Mouse (Mus musculus) intestine, embryonic 15.5 days (tissue): ENCODE results near the gene Rrp9. TPM values are rescaled to one million over a fixed set of nuclear protein-coding genes. Genes with fewer than 3 reads are reported as not detected.

Experiments used
- ATAC-seq: fragments of 200-750 bp; cut with Nextera tagmentation; 2 replicates; pipeline ENCODE4 v1.8.0; 2017; ENCODE audit warnings: moderate TSS enrichment, moderate library complexity
- H3K27ac ChIP-seq: fragments of 300-500 bp; sonication (generic); 2 replicates; pipeline ENCODE4 v1.5.1; 2015; ENCODE audit warnings: mild to moderate bottlenecking, inconsistent platforms
- H3K27me3 ChIP-seq: fragments of 300-500 bp; sonication (generic); replicated peaks from 2 replicates; pipeline ENCODE4 v1.6.1; 2015; ENCODE audit warnings: inconsistent platforms
- H3K36me3 ChIP-seq: fragments of 300-500 bp; sonication (generic); 2 replicates; pipeline ENCODE4 v1.6.1; 2015; ENCODE audit warnings: inconsistent platforms
- H3K4me1 ChIP-seq: fragments of 300-500 bp; sonication (generic); replicated peaks from 2 replicates; pipeline ENCODE4 v1.6.1; 2015; ENCODE audit warnings: inconsistent platforms
- H3K4me2 ChIP-seq: fragments of 300-500 bp; sonication (generic); replicated peaks from 2 replicates; pipeline ENCODE4 v1.6.1; 2015; ENCODE audit warnings: mild to moderate bottlenecking, inconsistent platforms
- H3K4me3 ChIP-seq: fragments of 300-500 bp; sonication (generic); replicated peaks from 2 replicates; pipeline ENCODE4 v1.5.1; 2015; ENCODE audit warnings: inconsistent platforms
- H3K9ac ChIP-seq: fragments of 300-500 bp; sonication (generic); 2 replicates; pipeline ENCODE4 v1.6.1; 2015; ENCODE audit warnings: inconsistent platforms
- H3K9me3 ChIP-seq: fragments of 300-500 bp; sonication (generic); 2 replicates; pipeline ENCODE4 v1.6.1; 2016; ENCODE audit warnings: inconsistent platforms
- WGBS: fragments of 180-500 bp; shearing (Covaris S2); methylation state at CpG from one replicate; pipeline ENCODE4 v1.1.7; 2015; 5-methylcytosine and 5-hydroxymethylcytosine counted together
- polyA plus RNA-seq: library from polyadenylated mRNA; unstranded; fragments of >200 nt; fragmentation: Nextera tagmentation; extraction: Ambion mirVana; gene quantifications from 2 replicates; pipeline ENCODE4 v1.2.1, GENCODE M21; 2015

The Rrp9 gene
- polyA plus RNA-seq = 49.9 and 50.0 TPM in 2 replicates

DNA sequence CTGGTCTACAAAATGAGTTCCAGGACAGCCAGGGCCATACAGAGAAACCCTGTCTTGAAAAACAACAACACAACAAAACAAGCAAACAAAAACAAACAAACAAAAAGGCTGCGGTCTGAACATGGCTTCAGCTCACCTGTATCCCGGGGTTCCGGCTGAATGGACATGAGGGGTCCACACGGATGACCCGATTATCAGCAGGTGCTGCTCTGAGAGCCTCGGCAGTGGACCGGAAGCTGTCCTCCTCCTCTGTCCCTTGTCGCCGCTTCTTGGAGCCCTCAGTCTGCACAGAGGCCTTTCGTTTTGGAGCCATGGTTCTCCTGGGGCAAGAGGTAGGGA, at the start of gene Rrp9:
Gene Rrp9, plus strand, starts transcription at position 301 of the 339 bp plus-strand sequence.
- Histone ChIP-seq H3K9me3 (no peaks in the 10 kb centered on the region), H3K36me3 (peaks cover 1% of the 10 kb centered on the region), H3K9ac (peak within 1 kb of the TSS; percentile 42), H3K4me3 (no peak within 1 kb of the TSS; the same call in none of the 2 replicates), H3K4me2 (peak within 1 kb of the TSS; percentile 80), H3K27ac (peak within 1 kb of the TSS; percentile 38; the same call in 1 of the 2 replicates), H3K27me3 (no peaks in the 10 kb centered on the region), H3K4me1 (peaks cover 48% of the 10 kb centered on the region)
- ATAC-seq = no peak
- 83% methylated on average over 10 of the region's 10 CpGs for WGBS

DNA sequence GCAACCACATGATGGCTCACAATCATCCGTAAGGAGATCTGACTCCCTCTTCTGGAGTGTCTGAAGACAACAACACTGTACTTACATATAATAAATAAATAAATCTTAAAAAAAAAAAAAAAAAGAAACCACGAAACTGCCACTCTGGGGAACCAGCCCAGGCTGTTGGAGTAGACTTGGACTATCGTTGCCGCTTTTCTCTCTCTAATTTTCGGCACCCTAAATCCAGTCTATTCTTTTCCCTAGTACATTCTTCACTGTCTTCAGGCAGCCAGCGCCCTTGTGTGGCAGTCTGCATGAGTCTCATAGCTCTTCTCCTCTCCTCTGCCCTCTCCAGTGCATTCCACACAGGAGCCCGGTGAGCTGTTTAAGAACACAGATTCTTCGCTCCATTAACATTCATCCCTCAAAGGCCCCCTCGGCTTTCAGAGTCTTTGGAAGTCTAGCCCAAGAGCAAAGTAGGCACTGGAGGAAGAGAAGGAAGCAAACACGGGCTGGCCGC, 47.0 kb upstream of the Rrp9 start:
- ATAC-seq = peak; percentile 50
- peaks cover 12% of the 10 kb centered on the region for H3K36me3 ChIP-seq
- no peaks in the 10 kb centered on the region for H3K9me3 ChIP-seq
- WGBS = 13% methylated on average over 11 of the region's 11 CpGs
- peaks cover 19% of the 10 kb centered on the region for H3K4me1 ChIP-seq
- no peaks in the 10 kb centered on the region for H3K27me3 ChIP-seq
- H3K4me2 ChIP-seq = peak overlapping the region; percentile 79
- peak overlapping the region; percentile 78 for H3K9ac ChIP-seq
- H3K27ac ChIP-seq = peak overlapping the region; percentile 91
- peak overlapping the region; percentile 78 for H3K4me3 ChIP-seq

DNA sequence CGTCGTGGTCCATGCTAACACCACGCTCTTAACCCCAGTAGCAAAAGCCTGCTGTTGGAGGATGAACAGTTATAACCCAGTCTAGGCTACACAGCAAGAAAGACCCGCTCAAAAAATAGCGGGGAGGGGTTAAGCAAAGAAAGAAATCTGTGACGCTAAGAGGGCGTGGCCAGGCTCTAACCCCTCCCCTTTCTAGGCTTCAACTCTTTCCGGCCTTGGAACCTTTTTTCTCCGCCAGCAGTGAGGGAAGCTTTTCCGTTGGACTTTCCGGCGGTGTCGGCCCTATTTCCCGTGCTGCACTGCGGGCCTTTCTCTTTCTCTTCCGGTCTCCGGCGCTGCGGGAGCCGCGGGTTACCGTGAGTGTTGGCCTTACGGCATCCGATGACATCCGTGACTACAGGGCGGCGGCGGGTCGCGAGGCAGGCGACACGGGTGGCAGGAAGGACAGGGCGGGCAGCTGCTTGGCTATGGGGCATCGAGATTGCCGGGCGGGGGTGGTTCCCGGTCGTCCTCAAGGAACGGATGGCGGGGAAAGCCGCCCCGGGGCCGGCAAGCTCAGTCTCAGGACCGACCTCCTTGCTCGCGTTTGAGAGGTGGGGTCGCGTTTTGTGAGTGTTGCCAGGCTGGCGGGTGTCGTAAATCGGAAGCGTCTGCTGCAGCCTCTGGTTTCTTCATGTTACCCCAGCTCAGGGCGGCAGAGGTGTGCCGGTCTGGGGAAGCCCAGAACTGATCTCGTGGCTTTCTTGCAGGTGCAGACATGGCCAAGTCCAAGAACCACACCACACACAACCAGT, 46.3 kb upstream of the Rrp9 start, which contains the start of gene Rpl29:
Gene Rpl29, plus strand, starts transcription at position 234 of the 794 bp plus-strand sequence.
- H3K27ac ChIP-seq = peak within 1 kb of the TSS; percentile 93
- no peaks in the 10 kb centered on the region for H3K27me3 ChIP-seq
- WGBS = under 1% methylated on average over 55 of the region's 55 CpGs
- H3K4me1 ChIP-seq = peaks cover 19% of the 10 kb centered on the region
- peak within 1 kb of the TSS; percentile 78 for H3K4me3 ChIP-seq
- H3K4me2 ChIP-seq = peak within 1 kb of the TSS; percentile 79
- H3K36me3 ChIP-seq = peaks cover 12% of the 10 kb centered on the region
- ATAC-seq = peak; percentile 92
- H3K9ac ChIP-seq = peak within 1 kb of the TSS; percentile 78
- no peaks in the 10 kb centered on the region for H3K9me3 ChIP-seq

DNA sequence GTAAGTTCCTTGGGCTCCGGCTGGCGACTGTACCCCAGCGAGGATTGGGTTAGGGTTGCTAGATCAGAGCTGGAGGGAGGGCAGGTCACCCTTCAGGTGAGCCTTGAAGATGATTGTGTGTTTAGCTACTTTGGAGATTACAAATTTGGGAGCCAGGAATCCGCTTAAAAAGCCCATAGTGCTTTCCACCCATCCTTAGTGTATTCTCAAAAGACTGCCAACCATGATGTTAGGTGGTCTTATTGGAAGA, 45.8 kb upstream of the Rrp9 start:
- Histone ChIP-seq H3K27ac (peak overlapping the region; percentile 93), H3K4me1 (peaks cover 19% of the 10 kb centered on the region), H3K9me3 (no peaks in the 10 kb centered on the region), H3K4me3 (peak overlapping the region; percentile 78), H3K9ac (peak overlapping the region; percentile 78), H3K4me2 (peak overlapping the region; percentile 79), H3K36me3 (peaks cover 12% of the 10 kb centered on the region), H3K27me3 (no peaks in the 10 kb centered on the region)
- under 1% methylated on average over 4 of the region's 4 CpGs for WGBS
- no peak for ATAC-seq

DNA sequence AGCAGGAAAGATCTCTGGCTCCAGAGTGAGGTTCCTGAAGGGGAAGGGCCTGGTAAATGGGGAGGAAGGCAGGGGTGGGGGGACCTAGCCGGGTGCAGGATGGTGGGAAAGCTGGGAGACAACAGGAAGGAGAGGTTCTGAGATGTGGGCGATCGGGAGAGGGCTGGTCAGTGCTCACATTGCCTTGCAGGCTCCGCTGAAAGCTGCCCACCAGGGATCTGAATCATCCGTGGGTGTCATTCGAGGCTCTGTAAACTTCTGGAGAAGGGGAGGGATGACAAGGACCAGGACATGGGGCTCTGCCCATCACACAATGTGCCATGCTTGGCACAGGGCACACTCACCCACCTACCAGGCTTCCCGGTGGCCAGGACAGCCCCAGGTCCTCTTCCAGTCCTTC, 42.4 kb upstream of the Rrp9 start:
- Histone ChIP-seq H3K27me3 (no peaks in the 10 kb centered on the region), H3K4me2 (no peak overlapping the region), H3K27ac (0 out of 2 replicates have a peak overlapping the region, but pooled peaks have one; percentile 9), H3K4me3 (no peak overlapping the region), H3K9me3 (no peaks in the 10 kb centered on the region), H3K4me1 (peaks cover 40% of the 10 kb centered on the region), H3K36me3 (peaks cover 12% of the 10 kb centered on the region), H3K9ac (no peak overlapping the region)
- 62% methylated on average over 7 of the region's 7 CpGs for WGBS
- ATAC-seq = no peak

DNA sequence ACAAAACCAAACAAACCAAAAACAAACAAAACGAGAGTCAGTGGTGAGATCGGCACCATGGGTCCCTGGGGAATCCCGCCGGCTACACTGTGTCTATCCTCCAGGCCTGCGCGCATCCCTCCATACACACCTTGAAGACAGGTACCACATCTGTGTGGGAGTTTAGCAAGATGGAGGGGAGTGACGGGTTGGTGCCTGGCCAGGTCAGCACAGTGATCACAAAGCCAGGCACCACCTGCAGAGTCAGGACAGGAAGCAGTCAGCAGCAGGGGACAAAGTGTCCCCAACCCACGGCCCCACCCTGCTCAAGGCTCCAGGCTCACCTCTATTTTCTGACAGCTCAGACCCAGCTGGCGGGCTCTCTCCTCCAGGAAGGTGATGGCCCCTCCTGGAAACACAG, 39.2 kb upstream of the Rrp9 start:
- H3K9me3 ChIP-seq = no peaks in the 10 kb centered on the region
- 76% methylated on average over 9 of the region's 9 CpGs for WGBS
- H3K27ac ChIP-seq = no peak overlapping the region
- H3K4me2 ChIP-seq = peak overlapping the region; percentile 93
- no peak overlapping the region for H3K4me3 ChIP-seq
- no peak for ATAC-seq
- 0 out of 2 replicates have a peak overlapping the region, but pooled peaks have one; percentile 17 for H3K9ac ChIP-seq
- H3K36me3 ChIP-seq = peaks cover 10% of the 10 kb centered on the region
- no peaks in the 10 kb centered on the region for H3K27me3 ChIP-seq
- peaks cover 39% of the 10 kb centered on the region for H3K4me1 ChIP-seq

DNA sequence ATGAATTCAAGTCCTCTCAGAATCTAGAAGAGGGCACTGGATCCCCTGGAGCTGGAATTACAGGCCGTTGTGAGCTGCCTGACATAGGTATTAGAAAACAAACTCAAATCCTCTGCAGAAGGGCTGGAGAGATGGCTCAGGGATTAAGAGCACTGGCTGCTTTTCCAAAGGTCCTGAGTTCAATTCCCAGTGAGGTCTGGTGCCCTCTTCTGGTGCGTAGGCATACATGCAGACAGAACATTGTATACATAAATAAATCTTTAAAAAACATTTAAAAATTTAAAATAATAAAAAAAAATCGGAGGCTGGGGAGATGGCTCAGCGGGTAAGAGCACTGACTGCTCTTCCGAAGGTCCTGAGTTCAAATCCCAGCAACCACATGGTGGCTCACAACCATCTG, 33.1 kb upstream of the Rrp9 start:
- WGBS = 78% methylated on average over 5 of the region's 5 CpGs
- Histone ChIP-seq H3K36me3 (no peaks in the 10 kb centered on the region), H3K27me3 (no peaks in the 10 kb centered on the region), H3K4me2 (no peak overlapping the region), H3K4me3 (no peak overlapping the region), H3K9me3 (no peaks in the 10 kb centered on the region), H3K4me1 (peaks cover 31% of the 10 kb centered on the region), H3K9ac (no peak overlapping the region), H3K27ac (no peak overlapping the region)
- no peak for ATAC-seq

DNA sequence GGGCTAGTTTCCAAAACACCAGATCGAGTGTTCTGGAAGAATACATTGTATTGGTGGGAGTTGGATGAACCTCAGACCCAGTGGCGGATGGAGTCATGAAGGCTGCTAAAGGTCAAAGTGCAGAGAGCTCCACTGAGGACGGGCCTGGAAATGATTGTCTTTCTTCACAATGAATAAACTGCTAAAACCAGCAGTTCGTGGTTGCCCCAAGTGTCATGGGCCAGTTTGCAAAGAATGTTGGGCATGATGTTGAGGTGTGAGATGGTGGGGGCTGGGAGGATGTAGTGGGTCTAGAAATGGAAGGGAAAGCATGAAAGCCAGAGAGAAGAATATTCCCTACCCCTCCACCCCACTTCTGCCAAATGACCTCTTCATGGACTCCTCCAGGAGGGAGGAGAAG, 30.9 kb upstream of the Rrp9 start:
- ATAC-seq = no peak
- Histone ChIP-seq H3K36me3 (no peaks in the 10 kb centered on the region), H3K27ac (no peak overlapping the region), H3K9me3 (no peaks in the 10 kb centered on the region), H3K9ac (no peak overlapping the region), H3K27me3 (no peaks in the 10 kb centered on the region), H3K4me3 (no peak overlapping the region), H3K4me2 (no peak overlapping the region), H3K4me1 (peaks cover 39% of the 10 kb centered on the region)
- 71% methylated on average over 4 of the region's 4 CpGs for WGBS

DNA sequence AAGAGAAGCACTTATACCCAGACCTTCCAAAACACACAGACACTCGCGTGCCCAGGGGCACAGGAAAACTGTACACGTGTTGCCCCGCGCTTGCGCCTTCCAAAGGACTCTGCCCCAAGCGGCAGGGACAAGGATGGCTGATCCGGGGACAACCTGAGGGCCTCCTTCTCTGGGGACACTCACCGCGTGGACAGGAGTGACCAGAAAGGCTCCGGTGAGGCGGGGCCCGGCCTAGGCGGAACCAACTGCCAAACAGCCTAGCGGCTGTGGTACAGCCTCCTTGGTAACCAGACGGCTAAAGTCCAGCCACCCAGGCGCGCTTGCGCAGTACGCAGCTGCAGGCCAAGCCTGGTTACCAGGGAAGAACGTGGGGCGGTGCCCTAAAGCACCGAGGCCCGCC, 28.4 kb upstream of the Rrp9 start, which contains the start of the genes Abhd14b and Abhd14a:
Gene Abhd14b, plus strand, starts transcription at position 112 of the 400 bp plus-strand sequence.
Gene Abhd14a, minus strand, starts transcription at position 331 of the 400 bp plus-strand sequence.
- Histone ChIP-seq H3K4me2 (peak within 1 kb of the TSS; percentile 84), H3K9ac (peak within 1 kb of the TSS; percentile 53), H3K4me1 (peaks cover 60% of the 10 kb centered on the region), H3K36me3 (no peaks in the 10 kb centered on the region), H3K4me3 (peak within 1 kb of the TSS; percentile 50), H3K27me3 (no peaks in the 10 kb centered on the region), H3K9me3 (no peaks in the 10 kb centered on the region), H3K27ac (peak within 1 kb of the TSS; percentile 49)
- WGBS = under 1% methylated on average over 24 of the region's 24 CpGs
- peak; percentile 90 for ATAC-seq

DNA sequence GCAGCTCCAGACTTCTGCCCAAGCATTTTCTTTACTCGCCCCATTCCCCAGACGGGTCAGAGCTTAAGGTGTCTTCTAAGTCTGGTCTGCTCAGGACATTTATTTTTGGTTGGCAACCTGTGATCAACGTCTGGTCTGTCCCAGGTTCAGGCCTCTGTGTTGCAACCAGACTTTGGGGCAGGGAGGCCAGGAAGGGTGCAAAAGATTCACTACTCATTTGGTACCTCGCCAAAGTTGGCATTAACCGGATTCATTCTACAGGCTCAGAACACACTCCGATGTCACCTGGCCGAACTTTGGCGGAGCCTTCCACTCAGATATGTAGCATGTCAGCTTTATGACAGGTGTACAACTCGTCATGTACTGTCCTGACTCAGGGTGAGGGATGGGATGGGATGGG, 27.8 kb upstream of the Rrp9 start:
- ATAC-seq = peak; percentile 7; the same call in 1 of the 2 replicates
- Histone ChIP-seq H3K27ac (peak overlapping the region; percentile 49), H3K27me3 (no peaks in the 10 kb centered on the region), H3K36me3 (no peaks in the 10 kb centered on the region), H3K4me1 (peaks cover 65% of the 10 kb centered on the region), H3K4me2 (peak overlapping the region; percentile 84), H3K4me3 (peak overlapping the region; percentile 45), H3K9me3 (no peaks in the 10 kb centered on the region), H3K9ac (peak overlapping the region; percentile 53)
- 32% methylated on average over 9 of the region's 9 CpGs for WGBS

DNA sequence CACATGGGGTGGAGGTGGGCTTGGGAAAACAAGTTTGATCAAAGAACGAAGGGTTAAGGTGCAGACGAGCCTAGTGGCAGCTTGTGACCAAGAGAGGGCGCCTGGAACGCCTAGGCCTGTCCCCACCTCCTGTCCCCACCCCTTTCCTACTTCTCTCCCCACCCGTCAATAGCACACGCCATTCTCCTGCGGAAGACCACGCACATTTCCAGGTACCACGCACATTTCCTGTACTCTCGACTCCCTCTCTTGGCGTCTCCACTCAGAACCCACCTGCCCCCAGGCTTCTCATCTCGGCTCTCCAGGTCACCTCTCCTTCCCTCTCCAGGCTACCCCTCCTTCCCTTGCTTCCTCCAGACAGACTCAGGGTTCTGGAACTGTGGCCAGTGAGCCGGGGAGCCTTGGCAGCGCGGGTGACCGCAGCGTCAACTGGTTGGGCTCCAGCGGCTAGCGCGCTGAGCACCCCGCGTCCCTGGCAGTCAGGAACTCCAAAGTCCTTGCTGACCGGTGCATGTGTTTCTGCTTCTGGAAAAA, 27.2 kb upstream of the Rrp9 start:
- Histone ChIP-seq H3K27me3 (no peaks in the 10 kb centered on the region), H3K4me3 (peak overlapping the region; percentile 50), H3K9me3 (no peaks in the 10 kb centered on the region), H3K36me3 (no peaks in the 10 kb centered on the region), H3K4me2 (peak overlapping the region; percentile 84), H3K4me1 (peaks cover 69% of the 10 kb centered on the region), H3K9ac (peak overlapping the region; percentile 53), H3K27ac (peak overlapping the region; percentile 49)
- under 1% methylated on average over 23 of the region's 23 CpGs for WGBS
- ATAC-seq = peak; percentile 66

DNA sequence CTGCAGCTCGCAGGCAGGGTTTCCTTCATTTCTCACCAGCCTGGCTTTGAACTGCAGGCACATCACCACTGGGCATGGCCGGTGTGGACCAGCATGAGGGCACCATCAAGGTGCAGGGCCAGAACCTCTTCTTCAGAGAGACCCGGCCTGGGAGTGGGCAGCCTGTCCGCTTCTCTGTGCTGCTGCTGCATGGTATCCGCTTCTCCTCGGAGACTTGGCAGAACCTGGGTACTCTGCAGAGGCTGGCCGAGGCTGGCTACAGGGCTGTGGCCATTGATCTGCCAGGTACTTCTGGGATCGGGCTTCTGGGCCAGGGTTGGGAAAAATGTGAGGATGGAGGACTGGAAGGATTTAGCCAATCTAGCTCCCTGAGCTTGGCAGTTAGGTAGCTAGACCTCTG, 25.8 kb upstream of the Rrp9 start:
- ATAC-seq = no peak
- WGBS = 90% methylated on average over 8 of the region's 8 CpGs
- H3K4me2 ChIP-seq = 0 out of 2 replicates have a peak overlapping the region, but pooled peaks have one; percentile 41
- no peaks in the 10 kb centered on the region for H3K27me3 ChIP-seq
- H3K36me3 ChIP-seq = no peaks in the 10 kb centered on the region
- H3K9me3 ChIP-seq = no peaks in the 10 kb centered on the region
- peaks cover 77% of the 10 kb centered on the region for H3K4me1 ChIP-seq
- peak overlapping the region; percentile 11; the same call in 1 of the 2 replicates for H3K9ac ChIP-seq
- H3K27ac ChIP-seq = no peak overlapping the region; the same call in 1 of the 2 replicates
- H3K4me3 ChIP-seq = no peak overlapping the region
